Mouse (Mus musculus) limb, embryonic 14.5 days (tissue): ENCODE data around the gene 1700001C02Rik. TPM values are rescaled to one million over a fixed set of nuclear protein-coding genes. Genes with fewer than 3 reads are reported as not detected.

ENCODE experiments used
- ATAC-seq: fragments of 200-750 bp; cut with Nextera tagmentation; 2 replicates; pipeline ENCODE4 v1.8.0; 2017; ENCODE audit warnings: low read depth, moderate number of reproducible peaks, moderate TSS enrichment; ENCODE audit not compliant: low FRiP score
- DNase-seq: peaks from one replicate; pipeline ENCODE4 v3.0.0-alpha.2; 2015; ENCODE audit warnings: low spot score
- H3K27ac ChIP-seq: fragments of 300-500 bp; sonication (generic); replicated peaks from 2 replicates; pipeline ENCODE4 v1.5.1; 2014; ENCODE audit warnings: low read depth, mild to moderate bottlenecking, low read length, moderate library complexity, mixed read lengths
- H3K27me3 ChIP-seq: fragments of 300-500 bp; sonication (generic); 2 replicates; pipeline ENCODE4 v1.6.1; 2014; ENCODE audit warnings: low read length, mixed read lengths; ENCODE audit not compliant: control insufficient read depth, insufficient read depth
- H3K36me3 ChIP-seq: fragments of 300-500 bp; sonication (generic); 2 replicates; pipeline ENCODE4 v1.6.1; 2014; ENCODE audit warnings: mild to moderate bottlenecking, low read length, moderate library complexity, mixed read lengths; ENCODE audit not compliant: control insufficient read depth, insufficient read depth
- H3K4me1 ChIP-seq: fragments of 300-500 bp; sonication (generic); 2 replicates; pipeline ENCODE4 v1.6.1; 2014; ENCODE audit warnings: antibody characterized with exemption, low read length, mixed read lengths; ENCODE audit not compliant: control insufficient read depth, insufficient read depth
- H3K4me2 ChIP-seq: fragments of 300-500 bp; sonication (generic); replicated peaks from 2 replicates; pipeline ENCODE4 v1.6.1; 2014; ENCODE audit warnings: low read depth, mild to moderate bottlenecking, low read length, moderate library complexity; ENCODE audit not compliant: severe bottlenecking
- H3K4me3 ChIP-seq: fragments of 300-500 bp; sonication (generic); replicated peaks from 2 replicates; pipeline ENCODE4 v1.5.1; 2014; ENCODE audit warnings: low read length
- H3K9ac ChIP-seq: fragments of 300-500 bp; sonication (generic); 2 replicates; pipeline ENCODE4 v1.6.1; 2014; ENCODE audit warnings: mild to moderate bottlenecking, low read depth, low read length, moderate library complexity; ENCODE audit not compliant: severe bottlenecking
- H3K9me3 ChIP-seq: fragments of 300-500 bp; sonication (generic); 2 replicates; pipeline ENCODE4 v1.6.1; 2016; ENCODE audit warnings: low read length; ENCODE audit not compliant: control insufficient read depth
- POLR2A ChIP-seq: fragments of 200-500 bp; IDR thresholded peaks from 2 replicates; pipeline ENCODE4 v1.8.0; 2012; ENCODE audit warnings: inconsistent platforms, mild to moderate bottlenecking, moderate library complexity, borderline replicate concordance; ENCODE audit not compliant: insufficient read depth, insufficient read length; ENCODE audit errors: extremely low read depth
- WGBS: fragments of 180-500 bp; shearing (Covaris S2); extraction: QIAGEN DNeasy Blood & Tissue Kit; methylation state at CpG from one replicate; pipeline ENCODE4 v1.1.7; 2014; 5-methylcytosine and 5-hydroxymethylcytosine counted together
- polyA plus RNA-seq, 2 experiments: library from polyadenylated mRNA; depleted of rRNA in 1 of 2; stranded (reverse) in 1 of 2; unstranded in 1 of 2; fragments of >200 nt; fragmentation: Nextera tagmentation in 1 of 2; extraction: Ambion mirVana in 1 of 2; gene quantifications; 2 replicates each; pipeline versions ENCODE4 v1.2.1 to v1.2.3; 2012 to 2014

The 1700001C02Rik gene
- not detected in 2 replicates for polyA plus RNA-seq (2012; rRNA removed)
- not detected in 2 replicates for polyA plus RNA-seq (2014; fragmentation: Nextera tagmentation; extraction: Ambion mirVana)

DNA sequence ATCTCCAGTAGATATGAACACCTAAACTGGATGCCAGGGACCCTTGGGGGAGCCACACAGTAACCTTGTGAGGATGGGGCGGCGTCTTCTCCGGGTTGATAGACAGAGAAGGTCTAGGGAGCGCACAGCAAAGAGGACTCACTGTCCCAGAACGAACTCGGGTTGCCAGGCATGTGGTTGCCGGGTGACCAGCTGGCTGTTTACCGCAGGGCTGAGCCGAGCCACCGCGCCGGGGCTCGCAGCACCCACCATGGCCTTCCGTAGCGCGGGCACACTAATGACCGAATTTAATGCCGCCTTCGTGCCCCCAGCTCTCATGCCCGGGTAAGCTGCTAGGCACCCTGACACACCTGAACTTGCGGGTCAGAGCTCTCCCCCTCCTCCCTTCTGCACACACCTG lies at the start of gene 1700001C02Rik:
1700001C02Rik (plus strand) TSS at position 187 of the 400 bp plus-strand sequence.
- DNase-seq (no peak), ATAC-seq (no peak)
- peak within 1 kb of the TSS; percentile 39 for H3K4me2 ChIP-seq
- TF ChIP-seq POLR2A: no peak
- 19% methylated on average over 18 of the region's 21 CpGs for WGBS
- H3K4me3 ChIP-seq: peak within 1 kb of the TSS; percentile 2; the same call in 1 of the 2 replicates
- H3K9me3 ChIP-seq: no peaks in the 10 kb centered on the region
- H3K27ac ChIP-seq: no peak within 1 kb of the TSS
- peaks cover 13% of the 10 kb centered on the region; the same call in 1 of the 2 replicates for H3K4me1 ChIP-seq
- no peak within 1 kb of the TSS for H3K9ac ChIP-seq
- H3K27me3 ChIP-seq: peaks cover 17% of the 10 kb centered on the region; the same call in 1 of the 2 replicates
- no peaks in the 10 kb centered on the region for H3K36me3 ChIP-seq

DNA sequence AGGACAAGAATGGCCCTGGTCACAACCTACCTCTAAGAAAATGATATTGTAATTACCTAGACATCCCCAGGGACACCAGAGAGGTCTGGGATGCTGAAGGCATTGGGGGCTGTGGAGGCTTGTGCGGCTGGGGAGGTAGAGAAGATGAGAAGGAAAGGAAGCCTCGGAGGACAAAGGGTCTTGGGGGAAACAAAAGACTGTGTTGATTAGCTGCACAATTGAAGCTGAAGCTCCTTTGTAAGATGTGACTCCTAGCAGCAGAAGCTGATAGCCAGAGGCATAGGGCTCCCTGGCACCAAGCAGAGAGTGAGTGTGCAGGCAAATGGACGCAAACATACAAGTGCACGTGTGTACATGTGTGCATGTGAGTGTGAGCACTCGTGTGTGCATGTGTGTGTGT lies 49.2 kb upstream of the 1700001C02Rik start:
- TF ChIP-seq POLR2A: no peak
- DNase-seq: no peak
- H3K9me3 ChIP-seq: no peaks in the 10 kb centered on the region
- H3K27ac ChIP-seq: no peak overlapping the region
- H3K36me3 ChIP-seq: no peaks in the 10 kb centered on the region
- no peak overlapping the region for H3K4me2 ChIP-seq
- H3K27me3 ChIP-seq: no peaks in the 10 kb centered on the region
- 76% methylated on average over 5 of the region's 5 CpGs for WGBS
- no peaks in the 10 kb centered on the region for H3K4me1 ChIP-seq
- H3K9ac ChIP-seq: no peak overlapping the region
- H3K4me3 ChIP-seq: no peak overlapping the region
- no peak for ATAC-seq

DNA sequence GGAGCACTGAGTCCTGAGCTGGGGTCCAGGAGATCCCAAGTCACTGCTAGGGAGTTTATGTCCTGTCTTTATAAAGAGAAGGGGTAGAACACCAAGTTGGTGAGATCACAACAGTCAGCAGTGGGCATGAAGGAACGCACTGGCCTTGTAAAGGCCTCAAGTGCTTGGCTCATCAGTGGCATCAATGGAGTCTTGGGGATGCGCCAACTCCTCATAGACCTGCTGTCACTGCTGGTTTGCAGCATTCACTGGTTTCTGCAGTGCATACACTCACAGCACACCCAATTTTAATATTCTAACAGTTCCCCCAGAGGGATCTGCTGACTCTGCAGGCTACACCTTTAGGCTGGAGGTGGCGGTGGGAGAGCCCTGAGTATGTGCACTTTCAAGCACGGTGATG lies 42.7 kb upstream of the 1700001C02Rik start:
- no peak overlapping the region for H3K27ac ChIP-seq
- no peak overlapping the region for H3K4me2 ChIP-seq
- DNase-seq (no peak), ATAC-seq (no peak)
- no peak overlapping the region for H3K4me3 ChIP-seq
- 93% methylated on average over 4 of the region's 4 CpGs for WGBS
- no peak for TF ChIP-seq POLR2A
- no peaks in the 10 kb centered on the region for H3K36me3 ChIP-seq
- H3K4me1 ChIP-seq: no peaks in the 10 kb centered on the region
- no peaks in the 10 kb centered on the region for H3K27me3 ChIP-seq
- H3K9ac ChIP-seq: no peak overlapping the region
- H3K9me3 ChIP-seq: no peaks in the 10 kb centered on the region

DNA sequence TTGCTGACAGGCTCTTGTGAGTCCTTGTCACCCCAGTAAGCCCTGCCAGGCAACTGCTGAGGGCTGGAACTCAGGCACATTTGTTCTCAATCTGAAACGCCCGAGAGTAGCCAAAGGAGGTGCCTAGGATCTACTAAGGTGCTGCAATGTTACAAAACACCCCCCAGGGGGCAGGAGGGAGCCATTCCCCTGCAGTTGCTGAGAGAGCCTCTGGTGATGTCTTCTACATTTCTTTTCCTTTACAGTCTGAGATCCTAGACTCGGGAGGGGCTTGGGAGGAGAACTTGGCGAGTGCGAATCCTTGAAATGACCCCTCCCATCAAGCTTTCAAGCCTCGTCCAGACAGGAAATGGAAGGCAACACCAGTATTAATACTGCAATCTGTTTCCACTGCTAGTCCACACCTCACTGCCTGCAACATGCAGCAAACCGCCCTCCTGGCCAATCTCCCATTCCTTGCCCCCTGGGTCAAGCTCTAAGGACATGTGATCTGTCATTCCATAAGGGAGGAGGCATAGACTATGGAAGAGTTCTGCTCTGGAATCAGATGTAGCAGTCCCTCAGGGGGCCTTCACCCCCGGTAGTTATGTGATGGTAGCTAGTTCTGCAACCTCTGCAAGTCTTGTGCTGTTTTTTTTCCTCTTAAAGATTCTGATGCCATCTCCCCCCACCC lies 42.1 kb upstream of the 1700001C02Rik start:
- Histone ChIP-seq H3K4me1 (no peaks in the 10 kb centered on the region), H3K27me3 (no peaks in the 10 kb centered on the region), H3K9ac (no peak overlapping the region), H3K4me3 (no peak overlapping the region), H3K27ac (no peak overlapping the region), H3K4me2 (no peak overlapping the region), H3K36me3 (no peaks in the 10 kb centered on the region), H3K9me3 (no peaks in the 10 kb centered on the region)
- 22% methylated on average over 8 of the region's 8 CpGs for WGBS
- ATAC-seq: peak; percentile 60
- TF ChIP-seq POLR2A: no peak
- DNase-seq: peak; percentile 80

DNA sequence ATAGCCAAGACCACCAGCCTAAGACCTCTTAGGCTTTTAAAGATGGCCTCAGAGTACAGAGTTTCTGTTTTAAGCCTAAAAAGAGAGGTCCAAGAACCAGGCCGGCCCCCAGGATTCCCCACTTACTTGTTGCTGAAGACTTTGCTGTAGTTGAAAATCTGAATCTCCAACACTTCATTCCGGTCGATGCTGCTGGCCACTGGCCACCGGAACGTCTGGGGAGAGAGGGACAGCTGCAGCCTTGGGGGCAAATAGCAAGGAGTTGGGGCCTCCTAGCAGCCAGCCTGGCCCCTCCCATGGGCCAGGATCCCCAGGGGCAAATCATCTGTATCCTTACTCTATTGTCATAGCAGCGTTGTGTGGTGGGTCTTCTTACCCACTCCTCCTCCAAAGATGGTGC lies 38.4 kb upstream of the 1700001C02Rik start:
- no peak for TF ChIP-seq POLR2A
- Histone ChIP-seq H3K27ac (no peak overlapping the region), H3K4me1 (no peaks in the 10 kb centered on the region), H3K36me3 (no peaks in the 10 kb centered on the region), H3K9ac (no peak overlapping the region), H3K4me2 (no peak overlapping the region), H3K4me3 (no peak overlapping the region), H3K27me3 (no peaks in the 10 kb centered on the region), H3K9me3 (no peaks in the 10 kb centered on the region)
- ATAC-seq (no peak), DNase-seq (no peak)
- 82% methylated on average over 6 of the region's 6 CpGs for WGBS

DNA sequence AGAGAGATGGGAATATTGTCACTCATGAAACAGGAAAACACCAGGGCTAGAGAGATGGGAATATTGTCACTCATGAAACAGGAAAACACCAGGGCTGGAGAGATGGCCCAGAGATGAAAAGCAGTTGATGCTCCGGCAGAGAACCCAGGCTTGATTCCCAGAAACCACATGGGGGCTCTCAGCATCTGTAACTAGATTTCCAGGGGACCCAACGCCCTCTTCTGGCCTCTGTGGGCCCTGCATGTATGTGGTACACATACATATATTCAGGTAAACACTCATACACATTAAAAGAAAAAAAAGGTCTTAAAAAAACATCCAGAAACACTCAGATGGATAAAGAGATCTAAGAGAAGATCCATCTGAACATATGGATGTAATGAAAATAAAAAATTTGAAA lies 26.9 kb upstream of the 1700001C02Rik start:
- Histone ChIP-seq H3K4me1 (no peaks in the 10 kb centered on the region), H3K4me3 (no peak overlapping the region), H3K9me3 (no peaks in the 10 kb centered on the region), H3K27ac (no peak overlapping the region), H3K36me3 (no peaks in the 10 kb centered on the region), H3K27me3 (no peaks in the 10 kb centered on the region), H3K4me2 (no peak overlapping the region), H3K9ac (no peak overlapping the region)
- no peak for ATAC-seq
- no peak for TF ChIP-seq POLR2A
- DNase-seq: no peak
- WGBS: 41% methylated on average over 2 of the region's 2 CpGs
